Mouse (Mus musculus): ENCODE measurements around the gene Gm20388. TPM values are rescaled to one million over a fixed set of nuclear protein-coding genes. Genes with fewer than 3 reads are reported as not detected.
A peak's percentile ranks its signal among the peaks of the same experiment; 100 is the strongest.

Gm20388 gene
- polyA plus RNA-seq, 1 experiment from 2014 or later: not detected

DNA sequence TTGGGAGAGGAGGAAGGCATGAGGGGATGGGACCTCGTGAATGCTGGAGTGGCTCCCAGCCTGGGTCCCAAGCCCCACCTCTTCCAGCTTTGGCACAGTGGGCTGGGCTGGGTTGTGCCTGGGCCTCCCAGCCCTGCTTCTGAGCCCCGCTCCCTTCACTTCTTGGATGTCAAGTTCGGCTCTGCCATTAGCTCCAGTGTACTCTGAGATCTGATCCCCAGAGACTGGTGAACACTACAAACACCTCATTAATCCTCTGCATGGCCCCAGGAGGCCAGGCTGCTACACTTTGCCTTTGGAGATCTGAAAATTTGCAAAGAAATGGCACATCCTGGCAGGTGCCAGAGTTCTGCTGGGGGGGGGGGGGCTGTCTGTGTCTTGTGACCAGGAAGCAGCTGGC, 1858.5 kb downstream of the Gm20388 start:
- no peak overlapping the region for H3K9ac ChIP-seq
- 47% methylated on average over 3 of the region's 3 CpGs for WGBS (ENCODE audit: insufficient replicate concordance)
- no peak overlapping the region for H3K4me2 ChIP-seq
- no peaks in the 10 kb centered on the region for H3K9me3 ChIP-seq (replicated peaks)
- 0 out of 2 replicates have a peak, but pooled peaks cover 5% of the 10 kb centered on the region for H3K27me3 ChIP-seq (replicated peaks)
- H3K4me3 ChIP-seq: no peak overlapping the region
- H3K27ac ChIP-seq: no peak overlapping the region
- ATAC-seq: no peak
- H3K4me1 ChIP-seq: no peaks in the 10 kb centered on the region
- no peaks in the 10 kb centered on the region for H3K36me3 ChIP-seq

DNA sequence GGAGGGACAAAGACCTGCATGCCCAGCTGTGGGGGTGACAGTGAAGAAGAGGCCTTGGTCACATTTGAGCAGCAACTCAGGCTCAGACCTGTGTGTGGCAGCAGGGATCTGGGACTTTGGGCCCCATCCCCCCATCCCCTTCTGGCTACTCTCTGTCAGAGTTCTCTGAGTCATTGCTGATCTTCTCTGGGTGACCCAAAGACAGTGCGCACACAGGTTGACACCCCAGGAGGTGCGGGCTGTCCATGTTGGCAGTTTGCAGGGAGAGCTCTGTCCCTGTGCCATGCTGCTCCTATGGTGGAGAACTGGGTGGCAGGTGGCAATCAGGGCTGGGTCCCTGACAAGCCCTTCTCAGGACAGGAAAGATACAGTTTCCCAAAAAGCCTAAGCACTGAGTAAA, 1859.0 kb downstream of the Gm20388 start:
- Histone ChIP-seq H3K4me1 (no peaks in the 10 kb centered on the region), H3K9me3 (replicated peaks) (no peaks in the 10 kb centered on the region), H3K36me3 (no peaks in the 10 kb centered on the region), H3K4me3 (no peak overlapping the region), H3K27me3 (replicated peaks) (0 out of 2 replicates have a peak, but pooled peaks cover 5% of the 10 kb centered on the region), H3K4me2 (no peak overlapping the region), H3K27ac (no peak overlapping the region), H3K9ac (no peak overlapping the region)
- no peak for ATAC-seq
- 75% methylated on average over 2 of the region's 2 CpGs for WGBS (ENCODE audit: insufficient replicate concordance)

DNA sequence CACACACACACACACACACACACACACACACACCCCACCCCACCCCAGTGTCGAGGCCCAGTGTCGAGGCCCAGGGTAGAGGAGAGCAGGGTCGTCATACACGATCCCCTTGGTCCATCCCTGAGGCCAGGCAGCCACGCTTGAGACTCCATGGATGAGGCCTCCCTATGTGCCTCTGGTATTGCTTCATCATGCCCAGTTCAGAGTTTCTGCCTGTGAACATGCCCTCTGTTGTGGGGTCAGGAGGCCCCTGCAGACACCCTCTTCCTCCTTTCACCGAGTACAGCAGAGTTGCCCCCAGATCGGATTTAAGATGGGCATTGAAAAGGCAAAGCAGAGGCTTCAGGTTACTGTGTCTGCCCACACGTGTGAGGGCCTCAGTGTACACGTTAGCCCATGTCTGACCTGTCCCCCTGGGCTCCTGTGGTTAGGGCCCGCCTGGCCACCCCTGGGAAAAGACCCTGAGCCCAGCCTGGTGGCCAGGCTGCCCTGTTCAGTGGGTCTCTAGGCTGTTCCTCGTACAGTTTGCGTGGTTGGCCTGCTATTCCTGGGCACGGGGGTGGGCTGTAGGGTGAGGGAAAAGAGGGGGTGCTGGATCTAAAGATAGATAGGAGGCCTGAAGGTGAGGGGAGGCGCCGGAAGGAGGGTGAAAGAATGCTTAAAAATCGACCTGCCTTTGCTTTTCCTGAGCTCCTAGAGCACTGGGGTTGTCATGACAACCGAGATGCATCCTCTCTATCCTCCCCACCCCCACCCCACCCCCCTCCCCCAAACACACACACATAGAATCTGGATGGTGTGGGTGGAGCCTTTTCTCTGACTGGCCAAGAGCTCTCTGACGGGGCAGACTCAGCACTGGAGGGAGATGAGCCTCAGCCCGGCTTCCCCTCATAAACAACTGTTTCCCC, 1860.5 kb downstream of the Gm20388 start:
- Histone ChIP-seq H3K27ac (no peak overlapping the region), H3K27me3 (replicated peaks) (0 out of 2 replicates have a peak, but pooled peaks cover 5% of the 10 kb centered on the region), H3K4me1 (no peaks in the 10 kb centered on the region), H3K36me3 (no peaks in the 10 kb centered on the region), H3K9me3 (replicated peaks) (no peaks in the 10 kb centered on the region), H3K4me3 (no peak overlapping the region), H3K4me2 (no peak overlapping the region), H3K9ac (no peak overlapping the region)
- WGBS (ENCODE audit: insufficient replicate concordance): 32% methylated on average over 19 of the region's 19 CpGs
- no peak for ATAC-seq

DNA sequence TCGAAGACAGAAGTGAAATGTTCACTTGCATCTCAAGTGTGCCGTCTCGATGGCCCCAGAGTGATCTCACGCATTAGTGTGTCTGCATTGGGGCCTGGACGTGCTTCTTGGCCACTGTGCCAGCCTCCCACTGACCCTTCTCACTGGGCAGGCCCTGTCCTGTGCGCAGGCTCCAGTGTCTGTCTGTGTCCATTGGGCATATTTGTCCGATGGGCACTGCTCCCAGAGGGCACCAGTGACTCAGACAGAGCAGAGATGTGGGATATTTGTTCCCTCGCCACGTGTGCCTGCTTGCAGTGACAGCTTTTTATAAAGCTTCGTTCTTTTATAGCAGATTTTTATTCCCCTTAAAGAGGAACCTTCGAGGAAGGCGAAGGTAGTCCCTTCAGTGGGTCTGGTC, 1863.2 kb downstream of the Gm20388 start:
- H3K9ac ChIP-seq: no peak overlapping the region
- H3K4me2 ChIP-seq: no peak overlapping the region
- H3K4me1 ChIP-seq: no peaks in the 10 kb centered on the region
- no peak overlapping the region for H3K27ac ChIP-seq
- H3K4me3 ChIP-seq: no peak overlapping the region
- H3K36me3 ChIP-seq: no peaks in the 10 kb centered on the region
- 0 out of 2 replicates have a peak, but pooled peaks cover 5% of the 10 kb centered on the region for H3K27me3 ChIP-seq (replicated peaks)
- WGBS (ENCODE audit: insufficient replicate concordance): 79% methylated on average over 12 of the region's 12 CpGs
- H3K9me3 ChIP-seq (replicated peaks): no peaks in the 10 kb centered on the region
- no peak for ATAC-seq

DNA sequence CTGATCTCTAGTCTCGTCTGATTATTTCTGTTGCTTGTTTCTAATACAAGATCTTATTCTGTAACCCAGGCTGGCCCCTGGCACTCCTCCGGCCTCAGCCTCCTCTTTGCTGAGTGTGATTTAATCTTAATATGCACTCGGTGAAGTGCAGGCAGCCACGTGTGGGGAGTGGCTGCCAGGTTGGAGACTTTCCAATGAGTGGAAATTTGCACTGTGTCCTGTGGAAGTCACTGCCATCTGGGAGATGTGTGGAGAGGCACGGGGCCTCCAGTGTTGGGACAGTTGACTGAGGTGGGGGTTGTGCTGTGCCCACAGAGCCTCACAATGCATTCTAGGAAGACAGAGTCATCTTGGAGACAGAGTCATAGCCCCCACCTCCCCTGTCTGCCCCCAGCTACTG, 1871.9 kb downstream of the Gm20388 start:
- H3K9ac ChIP-seq: no peak overlapping the region
- 50% methylated on average over 5 of the region's 5 CpGs for WGBS (ENCODE audit: insufficient replicate concordance)
- H3K4me3 ChIP-seq: no peak overlapping the region
- no peak for ATAC-seq
- H3K27me3 ChIP-seq (replicated peaks): peaks cover 35% of the 10 kb centered on the region
- H3K4me1 ChIP-seq: no peaks in the 10 kb centered on the region
- H3K4me2 ChIP-seq: no peak overlapping the region
- no peaks in the 10 kb centered on the region for H3K36me3 ChIP-seq
- H3K9me3 ChIP-seq (replicated peaks): no peaks in the 10 kb centered on the region
- H3K27ac ChIP-seq: no peak overlapping the region

DNA sequence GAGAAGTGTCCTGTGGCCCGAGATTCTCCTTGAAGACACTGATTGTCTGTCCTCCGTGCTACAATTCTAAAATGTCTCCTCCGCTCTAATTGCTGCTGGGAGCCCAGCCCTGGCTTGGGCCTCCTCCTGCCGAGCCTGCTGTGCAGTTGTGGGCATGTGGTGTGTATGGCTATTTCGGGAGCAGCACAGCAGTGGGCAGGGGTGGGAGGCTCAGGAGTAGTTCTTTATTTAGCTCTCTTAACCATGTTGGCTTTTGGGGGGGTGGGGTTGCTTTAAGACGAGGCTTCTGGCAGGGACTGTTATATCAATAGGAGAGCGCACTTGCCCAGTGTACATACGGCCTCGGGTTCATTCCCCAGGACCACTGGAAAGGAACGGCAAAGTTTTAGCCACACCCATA, 1875.9 kb downstream of the Gm20388 start:
- Histone ChIP-seq H3K36me3 (no peaks in the 10 kb centered on the region), H3K9me3 (replicated peaks) (no peaks in the 10 kb centered on the region), H3K4me3 (no peak overlapping the region), H3K9ac (no peak overlapping the region), H3K4me1 (no peaks in the 10 kb centered on the region), H3K27me3 (replicated peaks) (peaks cover 31% of the 10 kb centered on the region), H3K27ac (no peak overlapping the region), H3K4me2 (no peak overlapping the region)
- 39% methylated on average over 10 of the region's 10 CpGs for WGBS (ENCODE audit: insufficient replicate concordance)
- ATAC-seq: no peak

DNA sequence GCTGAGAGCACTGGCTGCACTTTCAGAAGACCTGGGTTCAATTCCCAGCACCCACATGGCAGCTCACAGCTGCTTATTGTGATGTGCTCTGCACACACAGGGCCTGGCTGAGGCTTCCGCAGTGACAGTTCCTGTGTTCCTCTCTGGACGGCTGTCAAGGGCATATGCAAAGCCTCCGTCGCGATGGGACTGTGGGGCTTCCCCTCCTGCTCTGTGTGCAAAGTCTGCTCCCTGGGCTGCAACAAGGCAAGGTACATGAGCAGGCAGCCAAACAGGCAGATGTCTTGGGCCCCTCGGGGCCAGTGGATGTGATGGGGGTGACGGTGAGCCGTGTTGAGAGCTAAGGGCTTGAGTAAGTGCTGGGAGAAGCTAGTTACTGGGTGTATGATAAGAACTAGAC, 1878.1 kb downstream of the Gm20388 start:
- H3K4me1 ChIP-seq: peaks cover 8% of the 10 kb centered on the region
- no peaks in the 10 kb centered on the region for H3K36me3 ChIP-seq
- no peak for ATAC-seq
- H3K9me3 ChIP-seq (replicated peaks): no peaks in the 10 kb centered on the region
- no peak overlapping the region for H3K27ac ChIP-seq
- peaks cover 16% of the 10 kb centered on the region for H3K27me3 ChIP-seq (replicated peaks)
- no peak overlapping the region for H3K9ac ChIP-seq
- 56% methylated on average over 8 of the region's 8 CpGs for WGBS (ENCODE audit: insufficient replicate concordance)
- H3K4me3 ChIP-seq: no peak overlapping the region
- H3K4me2 ChIP-seq: no peak overlapping the region

DNA sequence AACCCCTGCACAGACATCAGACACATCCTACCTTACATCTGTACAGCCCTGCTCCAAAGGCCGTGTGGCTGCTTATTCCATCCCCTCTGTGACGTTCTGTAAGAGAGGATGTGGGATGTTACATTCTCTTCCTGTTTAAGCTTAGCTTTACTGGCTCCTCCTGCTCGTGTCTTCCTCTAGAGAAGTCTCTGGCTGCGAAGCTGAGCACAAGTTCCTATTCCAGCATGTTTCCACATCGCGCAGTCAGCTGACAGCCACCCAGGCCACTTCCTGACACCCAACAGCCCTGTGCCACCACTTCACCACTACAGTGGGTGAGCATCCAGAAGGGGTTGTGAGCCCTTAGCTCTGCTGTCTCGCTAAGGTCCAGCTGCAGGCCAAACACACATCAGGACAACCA, 1881.5 kb downstream of the Gm20388 start:
- Histone ChIP-seq H3K27ac (0 out of 2 replicates have a peak overlapping the region, but pooled peaks have one; percentile 24), H3K4me1 (peaks cover 8% of the 10 kb centered on the region), H3K9ac (no peak overlapping the region), H3K36me3 (peaks cover 23% of the 10 kb centered on the region), H3K9me3 (replicated peaks) (no peaks in the 10 kb centered on the region), H3K4me2 (no peak overlapping the region), H3K27me3 (replicated peaks) (no peaks in the 10 kb centered on the region), H3K4me3 (no peak overlapping the region)
- ATAC-seq: no peak
- WGBS (ENCODE audit: insufficient replicate concordance): 14% methylated on average over 7 of the region's 7 CpGs

DNA sequence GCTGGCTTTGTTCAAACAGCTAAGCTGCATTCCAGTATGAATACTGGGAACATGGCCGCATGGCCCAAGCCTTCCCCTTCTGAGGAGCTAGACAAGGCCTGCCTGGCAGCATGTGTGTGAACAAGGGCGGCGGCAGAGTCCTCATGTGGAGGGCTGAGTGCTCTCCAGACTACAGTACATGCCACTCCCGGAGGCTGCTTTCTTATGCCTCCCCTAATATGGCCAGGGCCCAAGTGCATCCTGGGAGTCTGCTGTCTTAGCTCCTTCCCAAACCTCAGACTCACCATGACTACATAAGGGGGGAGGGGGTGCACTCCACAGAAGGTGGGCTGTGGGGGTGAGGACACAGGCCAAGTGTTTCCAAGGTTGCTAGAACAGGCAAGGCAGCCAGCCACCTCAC, 1882.0 kb downstream of the Gm20388 start:
- H3K36me3 ChIP-seq: peaks cover 27% of the 10 kb centered on the region
- H3K27me3 ChIP-seq (replicated peaks): no peaks in the 10 kb centered on the region
- H3K9ac ChIP-seq: no peak overlapping the region
- H3K4me2 ChIP-seq: no peak overlapping the region
- peak overlapping the region; percentile 24; the same call in 1 of the 2 replicates for H3K27ac ChIP-seq
- H3K9me3 ChIP-seq (replicated peaks): no peaks in the 10 kb centered on the region
- no peak for ATAC-seq
- H3K4me1 ChIP-seq: peaks cover 8% of the 10 kb centered on the region
- WGBS (ENCODE audit: insufficient replicate concordance): 72% methylated on average over 4 of the region's 4 CpGs
- H3K4me3 ChIP-seq: no peak overlapping the region

DNA sequence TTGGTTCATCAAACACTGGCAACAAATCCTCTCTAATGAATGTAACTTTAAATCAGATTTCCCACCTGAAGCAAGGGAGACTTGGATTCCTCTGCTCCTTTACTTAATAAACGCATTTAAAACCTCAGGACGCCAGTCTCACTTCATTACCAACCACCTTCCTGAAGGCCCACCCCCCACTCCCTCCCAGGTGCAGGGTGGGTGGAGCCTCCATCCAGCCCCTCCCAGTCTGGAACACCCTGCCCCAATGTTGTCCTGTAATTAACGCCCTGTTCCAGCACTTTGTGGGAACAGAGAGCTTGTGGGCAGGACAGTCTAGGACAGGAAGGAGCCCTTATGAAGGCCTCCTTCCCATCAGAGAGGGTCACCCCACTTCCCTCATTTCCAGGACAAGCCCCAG, 1883.5 kb downstream of the Gm20388 start:
- H3K9ac ChIP-seq: no peak overlapping the region
- H3K9me3 ChIP-seq (replicated peaks): no peaks in the 10 kb centered on the region
- H3K4me2 ChIP-seq: no peak overlapping the region
- 60% methylated on average over 3 of the region's 3 CpGs for WGBS (ENCODE audit: insufficient replicate concordance)
- no peak overlapping the region for H3K4me3 ChIP-seq
- no peak overlapping the region for H3K27ac ChIP-seq
- ATAC-seq: no peak
- peaks cover 8% of the 10 kb centered on the region for H3K4me1 ChIP-seq
- no peaks in the 10 kb centered on the region for H3K27me3 ChIP-seq (replicated peaks)
- peaks cover 42% of the 10 kb centered on the region for H3K36me3 ChIP-seq

DNA sequence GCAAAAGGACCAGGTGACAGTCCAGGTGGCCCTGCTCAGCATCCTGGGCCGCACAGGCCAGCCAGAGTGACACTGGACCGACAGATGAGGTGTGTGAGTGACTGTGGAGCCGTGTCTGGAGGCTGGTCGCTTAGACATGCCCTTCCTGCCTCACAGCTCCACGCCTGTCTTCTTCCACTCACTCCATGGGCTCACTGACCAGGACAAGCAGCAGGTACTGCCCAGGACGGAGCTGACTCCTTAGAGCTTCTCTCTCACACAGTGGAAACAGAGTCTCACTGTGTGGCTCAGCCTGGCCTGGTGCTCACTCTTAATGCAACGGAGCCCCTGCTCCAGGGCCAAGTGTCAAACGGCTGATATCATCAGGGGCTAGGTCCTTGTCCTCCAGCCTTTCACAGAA, 1884.8 kb downstream of the Gm20388 start:
- Histone ChIP-seq H3K4me3 (no peak overlapping the region), H3K27me3 (replicated peaks) (no peaks in the 10 kb centered on the region), H3K4me1 (peaks cover 8% of the 10 kb centered on the region), H3K9me3 (replicated peaks) (no peaks in the 10 kb centered on the region), H3K4me2 (no peak overlapping the region), H3K36me3 (peaks cover 56% of the 10 kb centered on the region), H3K27ac (no peak overlapping the region), H3K9ac (no peak overlapping the region)
- ATAC-seq: no peak
- WGBS (ENCODE audit: insufficient replicate concordance): 75% methylated on average over 8 of the region's 8 CpGs

DNA sequence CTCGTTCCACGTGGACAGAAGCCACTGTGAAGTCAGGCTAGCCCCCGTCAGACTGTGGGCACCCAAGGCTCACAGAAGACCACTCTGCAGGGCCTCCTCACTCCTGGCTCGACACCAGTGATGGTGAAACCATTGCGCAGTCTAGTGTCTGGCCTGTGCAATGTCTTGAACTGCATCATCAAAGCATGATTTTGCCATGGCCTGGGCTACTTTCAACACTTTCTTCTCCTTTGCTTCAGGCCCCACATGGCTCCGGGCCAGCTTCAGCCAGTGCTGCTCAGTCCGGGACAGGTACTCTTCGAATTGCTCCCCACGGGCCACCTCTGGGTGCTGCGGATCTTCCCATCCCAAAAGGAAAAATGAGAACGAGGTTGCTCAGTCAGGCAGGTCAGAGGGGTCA, 1885.8 kb downstream of the Gm20388 start:
- H3K9ac ChIP-seq: no peak overlapping the region
- no peaks in the 10 kb centered on the region for H3K27me3 ChIP-seq (replicated peaks)
- H3K4me3 ChIP-seq: no peak overlapping the region
- H3K36me3 ChIP-seq: peaks cover 65% of the 10 kb centered on the region
- no peak overlapping the region for H3K4me2 ChIP-seq
- ATAC-seq: no peak
- peaks cover 8% of the 10 kb centered on the region for H3K4me1 ChIP-seq
- H3K27ac ChIP-seq: no peak overlapping the region
- WGBS (ENCODE audit: insufficient replicate concordance): 90% methylated on average over 11 of the region's 11 CpGs
- no peaks in the 10 kb centered on the region for H3K9me3 ChIP-seq (replicated peaks)

All from liver, embryonic 12.5 days (tissue).